Mouse (Mus musculus): ENCODE data around the gene 1700025G04Rik. TPM values are rescaled to one million over a fixed set of nuclear protein-coding genes. Genes with fewer than 3 reads are reported as not detected.

Gene 1700025G04Rik
- total RNA-seq, 2 experiments from 2014 or later: 62.2 to 70.4 TPM

- no peak for DNase-seq (ENCODE audit: low spot score in 2 of 2)
Measured at GRCm38 (mm10) chr1:151998721-151999206, 91.2 kb downstream of the 1700025G04Rik start.

- no peak for DNase-seq (ENCODE audit: low spot score in 2 of 2)
Measured at GRCm38 (mm10) chr1:151997591-151997990, 92.3 kb downstream of the 1700025G04Rik start.

- no peak for DNase-seq (ENCODE audit: low spot score in 2 of 2)
Measured at GRCm38 (mm10) chr1:151995948-151996697, 93.8 kb downstream of the 1700025G04Rik start.

- DNase-seq (ENCODE audit: low spot score in 2 of 2): peak in 1 of 2 experiments; percentile 53
Measured at GRCm38 (mm10) chr1:151994271-151994670, 95.7 kb downstream of the 1700025G04Rik start.

- no peak for DNase-seq (ENCODE audit: low spot score in 2 of 2)
Measured at GRCm38 (mm10) chr1:151991505-151991904, 98.4 kb downstream of the 1700025G04Rik start.

GRCm38 (mm10) chr1:151990615-151991014 is 99.3 kb downstream of the 1700025G04Rik start:
- DNase-seq (ENCODE audit: low spot score in 2 of 2): no peak

GRCm38 (mm10) chr1:151988713-151989112 is 101.2 kb downstream of the 1700025G04Rik start:
- DNase-seq (ENCODE audit: low spot score in 2 of 2): no peak

- DNase-seq (ENCODE audit: low spot score in 2 of 2): no peak
Measured at GRCm38 (mm10) chr1:151988066-151988465, 101.9 kb downstream of the 1700025G04Rik start.

GRCm38 (mm10) chr1:151986024-151986778 is 103.7 kb downstream of the 1700025G04Rik start:
- peak in 1 of 2 experiments; percentile 28 for DNase-seq (ENCODE audit: low spot score in 2 of 2)

GRCm38 (mm10) chr1:151985056-151985455 is 104.9 kb downstream of the 1700025G04Rik start:
- DNase-seq (ENCODE audit: low spot score in 2 of 2): no peak

GRCm38 (mm10) chr1:151983991-151984390 is 105.9 kb downstream of the 1700025G04Rik start:
- no peak for DNase-seq (ENCODE audit: low spot score in 2 of 2)

- DNase-seq (ENCODE audit: low spot score in 2 of 2): no peak
Measured at GRCm38 (mm10) chr1:151980498-151980897, 109.4 kb downstream of the 1700025G04Rik start.

GRCm38 (mm10) chr1:151979803-151980456 is 110.0 kb downstream of the 1700025G04Rik start:
- no peak for DNase-seq (ENCODE audit: low spot score in 2 of 2)

GRCm38 (mm10) chr1:151978751-151979150 is 111.2 kb downstream of the 1700025G04Rik start:
- DNase-seq (ENCODE audit: low spot score in 2 of 2): no peak

GRCm38 (mm10) chr1:151977596-151977995 is 112.3 kb downstream of the 1700025G04Rik start:
- DNase-seq (ENCODE audit: low spot score in 2 of 2): no peak

- DNase-seq (ENCODE audit: low spot score in 2 of 2): no peak
Measured at GRCm38 (mm10) chr1:151976850-151977249, 113.1 kb downstream of the 1700025G04Rik start.

- no peak for DNase-seq (ENCODE audit: low spot score in 2 of 2)
Measured at GRCm38 (mm10) chr1:151975418-151976379, 114.2 kb downstream of the 1700025G04Rik start.

GRCm38 (mm10) chr1:151974887-151975286 is 115.0 kb downstream of the 1700025G04Rik start:
- no peak for DNase-seq (ENCODE audit: low spot score in 2 of 2)

GRCm38 (mm10) chr1:151974424-151974823 is 115.5 kb downstream of the 1700025G04Rik start:
- DNase-seq (ENCODE audit: low spot score in 2 of 2): no peak

GRCm38 (mm10) chr1:151973110-151973700 is 116.7 kb downstream of the 1700025G04Rik start:
- DNase-seq (ENCODE audit: low spot score in 2 of 2): no peak
